Mouse (Mus musculus) forebrain, embryonic 15.5 days (tissue): ENCODE data around the gene Cnnm2. TPM values are rescaled to one million over a fixed set of nuclear protein-coding genes. Genes with fewer than 3 reads are reported as not detected.
"Not testable (repeated sequence)": the region's sequence is repeated elsewhere in the genome, so short reads cannot be mapped to it uniquely, and the experiment has no call there.

ENCODE experiments used
- ATAC-seq: fragments of 200-750 bp; cut with Nextera tagmentation; replicated peaks from 2 replicates; pipeline ENCODE4 v1.8.0; 2017; ENCODE audit warnings: mild to moderate bottlenecking, moderate TSS enrichment, moderate library complexity
- H3K27ac ChIP-seq: fragments of 300-500 bp; sonication (generic); replicated peaks from 2 replicates; pipeline ENCODE4 v1.5.1; 2015; ENCODE audit warnings: mild to moderate bottlenecking, inconsistent platforms
- H3K27me3 ChIP-seq: fragments of 300-500 bp; sonication (generic); 2 replicates; pipeline ENCODE4 v1.6.1; 2015; ENCODE audit warnings: inconsistent platforms
- H3K36me3 ChIP-seq: fragments of 300-500 bp; sonication (generic); 2 replicates; pipeline ENCODE4 v1.6.1; 2015; ENCODE audit warnings: mild to moderate bottlenecking, inconsistent platforms
- H3K4me1 ChIP-seq: fragments of 300-500 bp; sonication (generic); 2 replicates; pipeline ENCODE4 v1.6.1; 2015; ENCODE audit warnings: inconsistent platforms
- H3K4me2 ChIP-seq: fragments of 300-500 bp; sonication (generic); replicated peaks from 2 replicates; pipeline ENCODE4 v1.6.1; 2015; ENCODE audit warnings: mild to moderate bottlenecking, inconsistent platforms
- H3K4me3 ChIP-seq: fragments of 300-500 bp; sonication (generic); 2 replicates; pipeline ENCODE4 v1.5.1; 2015; ENCODE audit warnings: mild to moderate bottlenecking, inconsistent platforms
- H3K9ac ChIP-seq: fragments of 300-500 bp; sonication (generic); replicated peaks from 2 replicates; pipeline ENCODE4 v1.6.1; 2015; ENCODE audit warnings: mild to moderate bottlenecking, inconsistent platforms
- H3K9me3 ChIP-seq: fragments of 300-500 bp; sonication (generic); 2 replicates; pipeline ENCODE4 v1.6.1; 2016; ENCODE audit warnings: inconsistent platforms
- WGBS: fragments of 180-500 bp; shearing (Covaris S2); methylation state at CpG from one replicate; pipeline ENCODE4 v1.1.7; 2015; ENCODE audit warnings: mixed read lengths; 5-methylcytosine and 5-hydroxymethylcytosine counted together
- polyA plus RNA-seq: library from polyadenylated mRNA; unstranded; fragments of >200 nt; fragmentation: Nextera tagmentation; extraction: Ambion mirVana; gene quantifications from 2 replicates; pipeline ENCODE4 v1.2.1, GENCODE M21; 2015

Cnnm2 gene
- polyA plus RNA-seq, 1 experiment from 2014 or later, result 4.1 TPM

GRCm38 (mm10) chr19:46779130-46779529 lies 17.7 kb downstream of the Cnnm2 start:
- ATAC-seq, H3K27me3 ChIP-seq, H3K9me3 ChIP-seq, H3K27ac ChIP-seq, H3K4me1 ChIP-seq, H3K36me3 ChIP-seq, H3K9ac ChIP-seq, H3K4me2 ChIP-seq, H3K4me3 ChIP-seq: not testable (repeated sequence)
- WGBS, result 100% methylated on average over 1 of the region's 1 CpGs

DNA sequence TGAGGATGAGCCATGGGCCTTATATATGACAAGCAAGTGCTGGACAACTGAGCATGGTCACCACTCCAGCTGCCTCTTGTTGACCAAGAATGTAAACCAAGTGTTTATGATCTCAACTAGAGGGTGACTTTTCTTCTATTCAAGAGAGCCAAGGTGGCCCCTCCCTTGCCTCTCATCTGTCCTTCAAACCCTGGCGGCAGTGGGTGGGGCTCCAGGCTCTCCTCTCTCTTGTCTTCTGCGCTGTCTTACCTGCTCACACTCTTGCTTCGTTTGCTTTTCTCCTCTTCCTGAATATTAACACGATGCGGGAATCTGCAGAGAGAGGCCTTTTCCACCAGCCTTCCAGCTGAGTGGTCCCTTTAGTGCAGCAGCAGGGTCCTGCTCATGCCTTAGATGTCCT lies 22.6 kb downstream of the Cnnm2 start:
- Histone ChIP-seq H3K4me2 (no peak overlapping the region), H3K36me3 (no peaks in the 10 kb centered on the region), H3K9me3 (no peaks in the 10 kb centered on the region), H3K27me3 (no peaks in the 10 kb centered on the region), H3K9ac (no peak overlapping the region), H3K4me1 (no peaks in the 10 kb centered on the region), H3K4me3 (no peak overlapping the region), H3K27ac (no peak overlapping the region)
- WGBS, result 72% methylated on average over 5 of the region's 5 CpGs
- no peak for ATAC-seq

DNA sequence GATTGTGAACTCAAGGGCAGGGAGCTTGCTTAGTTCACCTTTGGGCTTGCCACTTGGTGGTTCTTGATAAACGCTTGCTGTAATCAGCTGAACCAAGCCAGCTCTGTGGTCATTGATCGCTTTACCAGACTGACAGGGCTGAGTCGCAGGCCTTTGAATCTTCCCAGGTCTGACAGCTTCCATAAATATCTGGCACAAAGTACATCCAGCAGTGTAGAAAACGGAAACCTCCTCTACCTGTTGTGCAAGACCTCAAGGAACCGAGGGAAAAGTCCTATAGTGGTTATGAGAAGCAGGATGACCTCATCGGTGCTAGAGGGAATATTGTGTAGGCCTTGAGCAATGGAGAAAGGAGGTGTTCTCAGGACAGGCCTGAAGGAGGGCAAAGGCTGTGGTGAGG lies 23.1 kb downstream of the Cnnm2 start:
- H3K9me3 ChIP-seq, result no peaks in the 10 kb centered on the region
- H3K27me3 ChIP-seq, result no peaks in the 10 kb centered on the region
- 89% methylated on average over 6 of the region's 6 CpGs for WGBS
- H3K27ac ChIP-seq, result no peak overlapping the region
- H3K36me3 ChIP-seq, result no peaks in the 10 kb centered on the region
- ATAC-seq, result no peak
- H3K9ac ChIP-seq, result no peak overlapping the region
- no peaks in the 10 kb centered on the region for H3K4me1 ChIP-seq
- H3K4me3 ChIP-seq, result no peak overlapping the region
- H3K4me2 ChIP-seq, result no peak overlapping the region

DNA sequence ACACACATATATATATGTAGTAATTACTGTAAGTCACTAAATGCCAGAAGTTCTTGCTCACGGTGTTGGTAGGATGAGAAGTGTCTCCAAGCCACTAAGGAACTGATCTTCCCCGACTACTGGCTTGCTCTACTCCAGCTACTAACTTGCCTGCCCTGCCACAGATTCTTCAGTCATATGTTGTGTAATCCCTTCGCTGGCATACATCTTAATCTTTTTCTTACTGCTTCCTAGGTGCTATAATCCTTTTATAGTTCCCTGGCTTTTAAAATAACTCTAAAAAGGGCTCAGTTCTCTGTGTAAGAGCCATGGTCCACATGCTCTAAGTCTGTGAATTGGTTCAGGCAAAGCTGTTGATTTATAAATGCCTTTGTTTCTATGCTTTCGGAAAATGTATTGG lies 24.2 kb downstream of the Cnnm2 start:
- no peaks in the 10 kb centered on the region for H3K9me3 ChIP-seq
- no peak overlapping the region for H3K4me3 ChIP-seq
- H3K27ac ChIP-seq, result no peak overlapping the region
- no peaks in the 10 kb centered on the region for H3K27me3 ChIP-seq
- H3K36me3 ChIP-seq, result no peaks in the 10 kb centered on the region
- no peak for ATAC-seq
- no peaks in the 10 kb centered on the region for H3K4me1 ChIP-seq
- H3K9ac ChIP-seq, result no peak overlapping the region
- 85% methylated on average over 4 of the region's 4 CpGs for WGBS
- no peak overlapping the region for H3K4me2 ChIP-seq

- H3K27me3 ChIP-seq, result no peaks in the 10 kb centered on the region
- H3K36me3 ChIP-seq, result no peaks in the 10 kb centered on the region
- no peak overlapping the region for H3K4me3 ChIP-seq
- no peak overlapping the region for H3K27ac ChIP-seq
- no peaks in the 10 kb centered on the region for H3K4me1 ChIP-seq
- no peak overlapping the region for H3K9ac ChIP-seq
- no peak for ATAC-seq
- WGBS, result 86% methylated on average over 1 of the region's 1 CpGs
- no peaks in the 10 kb centered on the region for H3K9me3 ChIP-seq
- H3K4me2 ChIP-seq, result no peak overlapping the region
Measured at GRCm38 (mm10) chr19:46789782-46790181, 28.4 kb downstream of the Cnnm2 start.

DNA sequence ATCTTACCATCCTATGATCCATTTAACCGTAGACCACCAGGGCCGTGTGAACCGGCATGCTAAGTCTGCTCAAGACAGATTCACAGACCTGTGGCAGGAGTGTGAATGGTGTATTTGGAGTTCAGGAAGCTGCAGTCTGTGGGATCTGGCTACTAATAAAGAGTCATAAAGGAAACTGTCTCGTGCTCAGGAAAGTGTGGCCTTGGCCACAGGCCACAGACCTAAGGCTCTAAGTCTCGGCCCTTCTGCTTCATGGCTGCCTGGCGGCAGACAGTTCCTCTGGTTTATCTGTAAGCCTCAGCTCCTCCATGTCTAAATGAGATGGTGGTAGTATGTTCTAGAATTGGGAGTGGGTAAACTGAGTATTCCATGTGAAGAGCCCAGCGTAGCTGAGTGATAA lies 30.0 kb downstream of the Cnnm2 start:
- no peaks in the 10 kb centered on the region for H3K27me3 ChIP-seq
- H3K4me2 ChIP-seq, result no peak overlapping the region
- 88% methylated on average over 7 of the region's 7 CpGs for WGBS
- H3K36me3 ChIP-seq, result no peaks in the 10 kb centered on the region
- ATAC-seq, result no peak
- H3K9ac ChIP-seq, result no peak overlapping the region
- no peak overlapping the region for H3K27ac ChIP-seq
- H3K9me3 ChIP-seq, result no peaks in the 10 kb centered on the region
- no peak overlapping the region for H3K4me3 ChIP-seq
- no peaks in the 10 kb centered on the region for H3K4me1 ChIP-seq

DNA sequence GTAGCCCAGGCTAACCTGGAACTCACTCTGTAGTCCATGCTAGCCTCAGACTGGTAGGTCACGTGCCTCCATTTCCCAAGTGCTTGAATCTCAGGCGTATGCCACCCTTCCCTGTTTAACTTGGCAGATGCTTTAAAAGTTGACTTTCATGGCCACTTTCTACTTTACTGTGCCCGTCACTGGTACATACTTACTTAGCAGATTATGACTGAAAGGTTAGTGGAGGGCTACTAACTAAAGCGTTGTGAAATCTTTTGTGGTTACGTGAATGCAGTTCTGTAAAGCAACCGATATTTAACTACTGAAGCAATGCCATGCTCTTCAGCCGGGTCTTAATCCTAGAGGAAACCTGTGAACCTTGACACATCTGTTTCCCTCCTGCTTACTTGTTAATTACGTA lies 30.5 kb downstream of the Cnnm2 start:
- no peak overlapping the region for H3K27ac ChIP-seq
- no peaks in the 10 kb centered on the region for H3K4me1 ChIP-seq
- WGBS, result 76% methylated on average over 8 of the region's 8 CpGs
- H3K4me3 ChIP-seq, result no peak overlapping the region
- no peaks in the 10 kb centered on the region for H3K36me3 ChIP-seq
- no peak overlapping the region for H3K4me2 ChIP-seq
- H3K9ac ChIP-seq, result no peak overlapping the region
- no peaks in the 10 kb centered on the region for H3K9me3 ChIP-seq
- no peaks in the 10 kb centered on the region for H3K27me3 ChIP-seq
- no peak for ATAC-seq

GRCm38 (mm10) chr19:46792480-46792879 lies 31.1 kb downstream of the Cnnm2 start:
- no peak overlapping the region for H3K27ac ChIP-seq
- no peaks in the 10 kb centered on the region for H3K27me3 ChIP-seq
- ATAC-seq, result no peak
- H3K4me2 ChIP-seq, result no peak overlapping the region
- no peaks in the 10 kb centered on the region for H3K36me3 ChIP-seq
- WGBS, result 93% methylated on average over 3 of the region's 3 CpGs
- no peak overlapping the region for H3K9ac ChIP-seq
- no peaks in the 10 kb centered on the region for H3K9me3 ChIP-seq
- H3K4me1 ChIP-seq, result no peaks in the 10 kb centered on the region
- H3K4me3 ChIP-seq, result no peak overlapping the region

GRCm38 (mm10) chr19:46794181-46794580 lies 32.8 kb downstream of the Cnnm2 start:
- H3K9ac ChIP-seq, result no peak overlapping the region
- no peak overlapping the region for H3K4me2 ChIP-seq
- 70% methylated on average over 8 of the region's 8 CpGs for WGBS
- no peaks in the 10 kb centered on the region for H3K9me3 ChIP-seq
- no peak overlapping the region for H3K4me3 ChIP-seq
- H3K36me3 ChIP-seq, result no peaks in the 10 kb centered on the region
- H3K27ac ChIP-seq, result no peak overlapping the region
- no peaks in the 10 kb centered on the region for H3K4me1 ChIP-seq
- ATAC-seq, result no peak
- no peaks in the 10 kb centered on the region for H3K27me3 ChIP-seq

- no peak for ATAC-seq
- Histone ChIP-seq H3K27me3 (no peaks in the 10 kb centered on the region), H3K4me1 (no peaks in the 10 kb centered on the region), H3K9ac (no peak overlapping the region), H3K27ac (no peak overlapping the region), H3K36me3 (no peaks in the 10 kb centered on the region), H3K4me2 (no peak overlapping the region), H3K4me3 (no peak overlapping the region), H3K9me3 (no peaks in the 10 kb centered on the region)
- 93% methylated on average over 4 of the region's 4 CpGs for WGBS
Measured at GRCm38 (mm10) chr19:46799903-46800583, 38.6 kb downstream of the Cnnm2 start.

- Histone ChIP-seq H3K9me3 (no peaks in the 10 kb centered on the region), H3K27ac (no peak overlapping the region), H3K4me2 (no peak overlapping the region), H3K4me3 (no peak overlapping the region), H3K27me3 (no peaks in the 10 kb centered on the region), H3K36me3 (no peaks in the 10 kb centered on the region), H3K4me1 (no peaks in the 10 kb centered on the region), H3K9ac (no peak overlapping the region)
- ATAC-seq, result no peak
- 89% methylated on average over 7 of the region's 7 CpGs for WGBS
Measured at GRCm38 (mm10) chr19:46801492-46801891, 40.1 kb downstream of the Cnnm2 start.

- no peak overlapping the region for H3K9ac ChIP-seq
- no peak for ATAC-seq
Measured at GRCm38 (mm10) chr19:46802306-46802705, 40.9 kb downstream of the Cnnm2 start.

GRCm38 (mm10) chr19:46803732-46804131 lies 42.3 kb downstream of the Cnnm2 start:
- 82% methylated on average over 2 of the region's 2 CpGs for WGBS
- Histone ChIP-seq H3K4me3 (no peak overlapping the region), H3K4me2 (no peak overlapping the region), H3K9me3 (no peaks in the 10 kb centered on the region), H3K9ac (no peak overlapping the region), H3K27me3 (no peaks in the 10 kb centered on the region), H3K36me3 (no peaks in the 10 kb centered on the region), H3K4me1 (no peaks in the 10 kb centered on the region), H3K27ac (no peak overlapping the region)
- no peak for ATAC-seq

More at GRCm38 (mm10) chr19:46802306-46802705, 40.9 kb downstream of the Cnnm2 start:
- Histone ChIP-seq H3K4me1 (no peaks in the 10 kb centered on the region), H3K4me2 (no peak overlapping the region), H3K27me3 (no peaks in the 10 kb centered on the region), H3K9me3 (no peaks in the 10 kb centered on the region), H3K27ac (no peak overlapping the region), H3K36me3 (no peaks in the 10 kb centered on the region), H3K4me3 (no peak overlapping the region)
- WGBS, result 80% methylated on average over 9 of the region's 9 CpGs
